Mouse (Mus musculus) urinary bladder, postnatal 25 days (tissue): Measurements from ENCODE around the gene Cmtr2.

Experiments used
- DNase-seq: peaks from one replicate; pipeline ENCODE4 v3.0.0; 2022; ENCODE audit warnings: low spot score

Cmtr2 gene

DNA sequence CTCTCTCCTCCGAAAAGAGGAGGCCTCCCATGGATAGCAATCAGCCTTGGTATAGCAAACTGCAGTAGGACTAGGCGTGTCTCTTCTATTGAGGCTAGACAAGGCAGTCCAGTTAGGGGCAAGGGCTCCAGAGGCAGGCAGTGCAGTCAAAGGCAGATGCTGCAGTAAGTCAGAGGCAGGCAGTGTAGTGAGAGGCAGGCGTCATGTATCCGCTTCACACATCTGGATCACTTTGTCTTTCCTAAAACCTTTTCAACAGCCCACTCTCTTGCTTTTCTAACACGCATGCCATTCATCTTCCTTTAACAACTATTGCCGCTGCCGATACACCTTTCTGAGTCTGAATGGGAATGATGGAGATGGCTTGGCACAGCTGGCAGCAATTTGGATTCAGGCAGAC is at the start of gene Cmtr2:
Gene Cmtr2, plus strand, starts transcription at position 301 of the 400 bp plus-strand sequence.
- DNase-seq: no peak

DNA sequence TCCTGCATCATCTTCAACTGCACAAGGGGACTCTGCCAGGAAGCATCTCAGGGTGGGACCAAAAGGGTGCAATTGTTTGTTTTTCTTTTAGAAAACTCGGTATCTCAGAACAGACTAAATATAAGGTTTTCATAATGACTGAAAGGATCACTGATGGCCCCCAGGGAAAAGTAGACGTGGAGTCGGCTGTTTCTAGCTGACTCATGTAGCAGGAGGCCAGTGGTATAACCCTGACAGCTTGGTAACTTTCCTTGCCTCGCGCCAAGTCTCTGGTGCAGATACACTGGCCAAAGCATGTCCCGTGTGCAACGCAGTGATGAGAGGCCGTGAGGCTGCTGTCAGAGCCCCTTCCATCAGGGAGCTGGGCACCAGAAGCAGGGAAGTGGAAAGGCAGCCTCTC is 49.2 kb upstream of the Cmtr2 start:
- DNase-seq: no peak

DNA sequence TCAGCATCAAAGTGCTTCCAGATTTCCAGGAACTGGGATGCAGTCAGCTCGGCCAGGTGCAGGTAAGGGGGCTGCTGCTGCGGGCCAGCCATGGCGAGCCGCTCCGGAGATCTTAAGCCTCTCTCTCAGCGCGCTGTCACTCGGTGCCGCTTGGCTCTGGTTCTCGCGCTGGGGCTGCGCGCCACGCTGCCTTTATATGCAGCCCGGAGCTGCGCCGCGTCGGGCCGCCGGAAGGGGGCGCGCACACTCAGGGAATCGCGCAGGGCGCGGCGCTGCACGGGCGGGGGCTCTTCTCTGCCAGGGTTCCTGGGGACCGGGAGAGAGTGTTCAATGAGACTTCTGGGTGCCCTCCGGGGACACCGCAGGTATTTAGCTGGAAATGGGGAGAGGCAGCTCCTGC is 47.4 kb upstream of the Cmtr2 start, which contains the start of gene Calb2:
Gene Calb2, minus strand, starts transcription at position 165 of the 400 bp plus-strand sequence.
- peak; percentile 10 for DNase-seq

DNA sequence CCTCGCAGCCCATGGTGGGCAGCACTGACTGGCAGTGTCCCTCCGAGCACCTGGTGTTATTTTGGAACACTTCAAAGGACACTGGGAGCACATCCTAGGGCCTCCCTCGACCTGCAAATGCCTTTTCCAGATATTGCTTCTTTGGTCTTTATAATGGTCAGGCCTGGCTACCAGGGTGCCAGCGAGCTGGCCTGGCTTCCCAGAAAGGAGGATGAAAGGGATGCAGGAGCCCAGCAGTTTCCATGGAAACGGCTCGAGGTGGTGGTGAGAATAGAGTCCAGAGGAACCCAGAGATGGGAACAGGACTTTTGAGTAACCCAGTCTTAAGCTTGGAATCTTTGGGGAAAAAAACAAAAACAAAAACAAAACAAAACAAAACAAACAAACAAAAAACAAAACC is 43.3 kb upstream of the Cmtr2 start:
- DNase-seq: no peak

DNA sequence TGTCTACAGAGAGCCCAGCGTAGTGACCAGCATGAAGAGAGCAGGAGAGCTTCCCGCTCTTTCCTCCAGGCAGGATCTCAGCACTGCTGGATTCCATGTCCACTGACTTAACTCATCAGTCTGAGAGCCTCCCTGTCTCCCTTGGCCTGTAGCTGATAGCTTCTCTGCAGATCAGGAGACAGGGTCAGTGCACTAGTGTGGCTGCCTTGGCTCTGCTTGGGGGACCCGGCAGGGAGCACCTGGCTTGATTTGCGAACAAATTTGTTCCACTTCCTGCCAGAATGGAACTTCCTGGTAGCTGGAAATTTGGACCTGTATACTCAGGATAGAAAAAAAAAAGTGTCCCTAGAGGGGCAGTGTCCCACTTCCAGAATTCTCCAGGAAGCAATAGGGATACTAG is 40.6 kb upstream of the Cmtr2 start:
- DNase-seq: no peak

DNA sequence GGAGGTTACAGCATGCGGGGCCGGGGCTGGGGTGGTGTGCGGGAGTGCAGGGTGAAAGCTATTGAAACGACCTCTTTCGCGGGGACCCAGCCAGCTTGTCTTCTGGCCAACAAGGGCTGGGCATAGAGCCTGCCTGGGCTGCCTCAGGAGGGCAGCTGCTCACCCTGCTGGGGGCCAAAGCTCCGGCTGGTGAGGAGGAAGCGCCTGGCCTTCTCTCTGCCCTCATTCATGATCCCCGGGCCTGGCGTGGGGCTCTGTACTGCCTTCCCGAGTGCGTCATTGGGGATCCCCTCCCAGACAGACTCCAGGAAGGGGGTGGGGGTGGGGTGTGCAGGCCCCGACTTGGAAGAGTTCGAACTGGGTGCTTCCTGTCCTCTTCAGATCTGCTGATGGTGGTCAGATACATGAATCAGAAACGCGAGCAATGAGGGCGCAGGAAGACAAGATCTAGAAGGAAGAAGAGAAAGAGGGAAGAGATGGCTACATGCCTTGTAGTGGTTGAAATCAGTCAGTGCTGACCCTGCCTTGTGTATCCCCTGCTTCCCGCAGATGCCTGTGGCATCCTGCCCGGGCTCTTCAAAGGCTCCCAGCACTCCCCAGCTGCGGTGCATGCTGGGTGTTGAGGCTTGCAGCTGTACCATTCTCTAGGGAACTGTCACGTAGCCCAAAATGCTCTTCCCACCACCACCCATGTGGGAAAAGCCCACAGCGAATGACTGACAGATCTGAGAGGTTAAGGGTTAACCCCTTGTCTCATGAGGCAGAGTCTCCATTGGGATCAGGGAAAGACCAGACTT is 37.9 kb upstream of the Cmtr2 start:
- no peak for DNase-seq

DNA sequence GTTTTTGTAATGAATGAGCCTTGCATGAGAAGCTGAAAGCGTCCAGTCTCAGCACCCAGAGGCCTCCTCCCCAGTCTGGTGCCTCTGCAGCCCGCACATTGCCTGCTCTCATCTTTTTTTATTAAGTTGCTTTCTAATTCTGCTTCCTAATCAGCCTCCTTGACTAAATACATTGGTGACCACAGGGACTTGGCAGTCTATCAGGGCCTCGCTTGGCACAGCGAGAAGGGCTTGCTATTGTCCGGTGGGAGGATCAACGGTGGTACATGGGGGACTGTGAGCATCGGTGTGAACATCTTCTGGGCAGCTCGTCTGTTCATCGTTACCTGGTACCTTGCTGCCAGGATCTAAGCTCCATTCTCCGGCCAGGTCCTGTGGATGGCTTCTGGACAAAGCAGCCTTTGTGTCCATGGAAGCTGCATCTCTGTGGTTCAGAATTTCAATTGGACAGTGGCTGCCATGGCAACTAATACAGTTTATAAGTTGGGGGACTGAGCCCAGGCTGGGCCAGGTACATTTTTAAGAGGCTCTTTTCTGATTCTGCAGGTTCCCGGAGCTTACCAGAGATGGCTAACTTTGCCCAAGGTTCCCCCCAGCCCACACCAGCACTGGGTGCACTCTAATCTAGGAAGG is 32.6 kb upstream of the Cmtr2 start:
- no peak for DNase-seq

DNA sequence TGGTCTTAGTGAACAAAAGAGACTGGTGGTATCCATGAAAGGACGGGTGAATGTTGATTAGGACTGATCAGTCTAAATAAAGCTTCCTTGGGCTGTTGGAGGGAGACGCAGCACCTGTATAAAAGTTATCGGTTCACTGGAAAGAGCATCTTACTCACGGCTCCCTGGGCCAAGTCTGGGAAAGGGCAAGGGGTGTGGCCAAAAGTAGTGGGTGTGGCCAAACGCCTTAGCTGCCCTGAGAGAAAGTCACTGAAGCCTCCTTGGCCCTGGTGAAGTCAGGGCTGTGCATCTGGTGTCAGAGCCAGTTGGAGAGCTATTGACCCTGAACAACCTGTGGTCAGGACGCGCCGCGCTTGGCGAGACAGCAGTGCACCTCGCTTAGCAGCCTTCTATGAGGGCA is 31.7 kb upstream of the Cmtr2 start:
- DNase-seq: no peak

DNA sequence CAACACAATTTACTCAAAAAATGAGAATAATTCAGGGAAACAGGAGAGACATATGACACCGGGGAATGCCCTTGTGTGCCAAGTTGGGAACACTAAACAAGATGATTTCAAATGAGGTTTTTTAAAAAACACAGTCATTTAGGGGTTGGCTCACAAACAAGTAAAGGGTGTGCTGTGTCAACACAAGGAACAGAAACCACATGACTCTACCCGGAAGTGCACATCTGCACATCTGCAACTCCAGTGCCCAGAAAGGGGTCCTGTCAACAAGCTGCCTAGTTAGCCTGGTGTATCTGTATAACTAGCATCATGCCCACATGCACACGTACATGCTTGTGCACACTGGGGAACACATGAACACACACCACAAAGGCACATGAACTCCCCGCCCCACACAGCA is 29.9 kb upstream of the Cmtr2 start:
- no peak for DNase-seq

DNA sequence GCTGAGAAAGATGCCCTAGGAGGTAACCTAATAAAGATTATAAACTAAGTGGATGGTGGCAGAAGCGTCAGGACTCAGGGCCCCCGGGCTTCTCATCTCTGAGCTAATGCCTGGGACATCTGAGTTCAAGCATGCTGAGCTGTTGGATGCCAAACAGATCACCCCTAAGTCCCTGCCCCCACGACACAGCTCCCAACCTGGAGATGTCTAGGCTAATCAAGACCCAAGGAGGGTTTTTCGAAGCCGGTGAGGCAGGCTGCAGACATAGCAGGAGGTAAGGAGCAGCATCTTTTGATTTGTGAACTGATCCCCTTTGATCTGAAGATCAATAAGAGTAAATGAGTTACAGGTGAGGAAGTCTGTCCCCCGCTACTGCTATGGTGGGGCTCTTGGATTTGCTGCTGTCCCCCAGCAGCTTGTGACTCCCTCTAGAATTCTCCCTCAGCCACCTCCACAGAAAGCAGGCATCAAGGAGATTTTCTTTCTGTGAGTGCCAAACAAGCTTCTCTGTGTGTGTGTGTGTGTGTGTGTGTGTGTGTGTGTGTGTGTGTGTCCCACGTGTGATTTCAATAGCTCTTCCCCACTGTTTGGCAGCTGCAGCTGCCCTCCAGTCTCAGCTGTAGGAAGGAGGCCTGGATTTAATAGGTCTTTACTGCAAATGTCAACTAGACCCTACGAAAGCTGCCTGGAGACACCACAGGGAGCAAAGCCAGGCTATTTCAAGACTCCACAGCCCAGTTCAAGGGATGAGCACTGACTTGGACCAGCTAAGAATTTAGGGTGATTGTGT is 26.3 kb upstream of the Cmtr2 start:
- no peak for DNase-seq

DNA sequence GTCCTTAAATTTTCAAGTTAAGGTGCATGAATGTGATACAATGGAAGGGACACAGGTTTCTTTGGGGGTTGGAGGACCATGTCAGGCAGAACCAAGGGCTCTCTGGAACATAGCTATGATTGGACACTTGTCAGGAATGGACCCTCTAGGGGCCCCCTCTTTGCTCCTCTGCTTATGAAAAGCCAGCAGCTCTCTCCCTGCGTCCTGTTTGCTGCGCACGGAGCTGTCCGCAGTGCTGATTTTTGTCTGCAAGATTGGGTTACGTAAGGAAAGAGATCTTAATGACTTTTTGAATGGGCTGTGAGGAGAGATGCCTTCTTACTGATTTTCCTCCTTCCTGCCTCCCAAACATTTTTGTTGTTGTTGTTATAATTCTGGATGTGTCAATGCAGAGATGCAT is 18.8 kb upstream of the Cmtr2 start:
- peak; percentile 39 for DNase-seq

DNA sequence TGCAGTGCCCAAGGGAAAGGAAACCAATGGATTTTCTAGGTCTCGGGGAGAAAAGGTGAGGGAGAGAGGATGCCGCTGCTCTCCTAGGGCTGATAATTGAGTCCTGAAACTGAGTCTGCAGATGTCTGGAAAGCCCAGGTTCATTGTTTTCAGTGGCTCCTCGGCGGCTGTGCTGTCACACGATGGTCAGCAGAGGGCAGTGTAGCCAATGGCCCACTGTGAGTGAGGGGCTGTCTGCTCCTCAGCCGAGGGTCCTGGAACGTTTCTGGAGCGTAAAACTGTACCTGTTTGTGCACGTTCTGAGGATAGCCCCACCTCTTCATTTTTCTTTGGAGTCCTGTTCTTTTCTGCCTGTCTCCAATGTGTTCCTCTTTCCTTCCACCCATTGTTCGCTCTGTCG is 13.7 kb upstream of the Cmtr2 start:
- no peak for DNase-seq

DNA sequence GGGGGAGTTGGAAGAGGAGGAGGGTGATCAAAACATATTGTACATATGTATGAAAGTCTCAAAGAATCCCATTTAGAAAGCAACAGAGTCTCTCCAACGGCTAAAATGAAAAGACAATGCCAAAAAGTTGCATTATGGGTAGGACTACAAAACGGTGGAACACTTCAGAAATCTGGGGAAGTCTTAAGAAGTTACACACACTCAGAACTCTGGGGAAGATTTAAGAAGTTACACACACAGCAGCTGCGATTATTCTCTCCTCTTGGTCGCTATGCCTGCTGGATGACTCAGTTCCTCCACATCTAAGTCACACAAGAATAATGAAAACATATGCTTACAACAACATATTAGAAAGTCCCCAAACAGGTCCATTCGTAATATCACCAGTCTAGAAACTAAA is 788 bp downstream of the Cmtr2 start:
- no peak for DNase-seq

DNA sequence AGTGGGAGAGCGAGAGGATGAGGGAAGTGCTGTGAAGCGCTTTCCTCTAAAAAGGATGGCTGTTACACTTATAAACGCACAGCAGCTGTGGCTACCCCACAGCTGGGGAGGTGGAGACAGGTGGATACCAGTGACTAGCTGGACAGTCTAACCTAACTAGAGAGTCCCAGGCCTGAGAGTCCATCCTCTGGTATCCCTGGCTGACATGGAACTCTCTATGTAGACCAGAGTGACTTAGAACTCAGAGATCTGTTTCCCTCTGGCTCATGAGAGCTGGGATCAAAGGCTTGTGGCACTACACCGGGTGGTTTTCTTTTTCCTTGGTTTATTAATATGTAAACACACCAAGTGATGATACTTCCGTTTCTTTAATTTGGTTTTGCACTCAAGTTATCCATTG is 1.7 kb downstream of the Cmtr2 start:
- no peak for DNase-seq

DNA sequence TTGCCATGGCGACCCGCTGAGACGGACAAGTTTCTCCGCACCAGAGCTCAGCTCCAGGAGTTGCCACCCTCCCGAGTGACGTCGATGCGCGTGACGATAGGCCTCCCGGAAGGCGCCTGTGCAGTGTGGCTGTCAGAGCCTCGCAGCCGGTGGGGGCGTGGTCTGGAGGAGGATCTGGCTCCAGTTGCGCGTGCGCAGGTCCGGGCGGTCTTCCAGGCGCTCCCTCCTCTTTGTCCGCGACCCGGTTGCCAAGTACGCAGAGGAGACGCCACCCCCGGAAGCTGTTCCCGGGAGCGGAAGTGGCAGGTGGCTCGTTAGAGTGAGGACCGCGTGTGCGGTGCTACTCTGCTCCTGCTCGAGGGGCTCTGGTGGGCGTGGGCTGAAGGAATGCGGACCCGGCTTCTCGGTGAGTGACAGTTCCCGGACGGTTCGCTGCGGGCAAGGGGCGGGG is 2.2 kb downstream of the Cmtr2 start:
- DNase-seq: peak; percentile 100

DNA sequence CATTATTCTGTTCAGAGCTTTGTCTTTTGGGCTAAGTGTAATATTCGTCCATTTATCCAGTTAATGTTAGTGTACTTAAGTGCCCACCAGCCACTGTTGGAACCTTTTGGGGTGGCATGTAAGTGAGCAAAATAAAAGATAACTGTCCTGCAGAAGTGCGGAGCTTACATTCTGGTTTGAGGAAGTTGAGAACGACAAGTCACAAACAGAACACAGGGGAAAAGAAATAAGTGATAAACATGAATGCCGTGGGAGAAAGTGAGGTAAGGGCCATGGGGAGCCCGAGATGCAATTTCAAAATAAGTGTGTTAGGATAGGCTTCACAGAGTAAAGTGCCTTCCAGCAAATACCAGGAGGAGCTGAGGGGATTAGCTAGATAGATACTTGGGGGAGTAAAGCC is 3.0 kb downstream of the Cmtr2 start:
- DNase-seq: no peak

DNA sequence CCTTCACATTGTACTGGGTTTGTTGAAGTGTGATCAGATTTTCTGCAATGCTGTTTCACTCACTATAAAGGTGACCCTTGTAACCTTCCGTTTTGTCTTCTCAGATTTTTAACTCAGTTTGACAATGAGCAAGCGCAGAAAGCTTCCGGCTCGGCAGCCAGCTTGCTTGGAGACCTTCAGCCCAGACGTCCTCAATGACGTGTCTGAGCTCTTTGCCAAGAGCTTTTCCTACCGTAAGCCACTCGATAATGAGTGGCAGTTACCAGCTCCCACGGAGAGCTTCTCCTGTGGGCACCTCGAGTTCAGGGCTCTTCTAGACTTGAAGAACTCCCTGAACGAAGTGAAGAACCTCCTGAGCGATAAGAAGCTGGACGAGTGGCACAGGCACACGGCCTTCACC is 5.5 kb downstream of the Cmtr2 start:
- DNase-seq: no peak

DNA sequence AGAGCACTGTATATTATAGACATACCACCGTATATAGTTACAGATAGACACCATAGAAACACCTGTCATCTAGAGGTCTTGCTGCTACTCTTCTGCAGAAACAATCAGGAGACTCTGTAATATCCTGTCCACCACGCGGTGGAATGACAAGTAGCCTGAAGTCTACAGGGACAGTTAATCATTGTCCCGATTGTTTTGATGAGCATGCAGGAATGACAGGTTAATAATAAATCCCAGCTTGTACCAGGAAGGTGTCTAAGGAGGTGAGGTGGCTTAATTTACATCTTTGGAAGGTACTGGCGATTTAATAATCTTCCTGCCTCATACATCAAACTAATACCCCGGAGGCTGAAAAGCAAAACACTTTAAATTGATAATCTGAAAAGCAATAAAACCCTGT is 15.3 kb downstream of the Cmtr2 start:
- no peak for DNase-seq

DNA sequence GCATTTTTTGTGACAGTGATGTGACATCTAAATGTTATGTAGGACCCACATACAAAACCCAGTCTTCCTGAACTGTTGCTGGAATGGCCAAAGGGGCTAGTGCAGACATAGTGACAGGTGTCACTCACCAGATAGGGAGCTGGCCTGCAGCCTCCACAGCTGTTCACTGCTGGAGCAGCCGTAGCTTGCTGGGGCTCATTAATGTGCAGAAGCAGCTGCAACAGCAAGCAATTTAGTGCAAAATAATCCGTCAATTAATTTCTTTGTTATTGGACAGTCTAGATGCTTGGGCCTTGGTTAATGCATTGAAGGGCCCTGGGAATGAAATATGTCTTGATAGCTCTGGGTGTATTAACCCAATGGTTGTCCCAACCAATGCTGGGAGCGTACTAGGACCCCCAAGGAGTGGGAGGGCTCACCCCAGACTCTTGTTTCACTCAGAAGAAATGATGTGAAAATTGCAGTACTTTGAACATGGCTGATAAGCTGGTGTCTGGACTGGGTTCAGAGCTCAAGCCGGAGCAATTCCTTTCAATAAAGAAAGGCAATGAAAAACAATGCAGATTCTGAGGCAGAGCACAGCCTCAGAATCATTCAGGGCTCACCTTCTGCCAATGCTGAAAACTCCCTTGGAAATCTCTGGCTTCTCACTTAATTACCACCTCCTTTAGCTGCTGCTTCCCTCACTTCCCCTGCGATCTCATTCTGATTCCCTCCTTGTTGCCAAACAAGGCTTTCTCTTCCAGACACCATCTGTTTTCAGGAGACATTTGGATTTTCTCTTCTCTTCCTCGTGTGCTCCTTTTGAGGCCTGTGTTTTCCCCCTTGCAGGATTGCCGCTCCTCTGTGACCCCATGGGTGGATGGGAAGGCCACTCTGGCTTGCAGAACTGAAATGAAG is 27.1 kb downstream of the Cmtr2 start:
- no peak for DNase-seq

DNA sequence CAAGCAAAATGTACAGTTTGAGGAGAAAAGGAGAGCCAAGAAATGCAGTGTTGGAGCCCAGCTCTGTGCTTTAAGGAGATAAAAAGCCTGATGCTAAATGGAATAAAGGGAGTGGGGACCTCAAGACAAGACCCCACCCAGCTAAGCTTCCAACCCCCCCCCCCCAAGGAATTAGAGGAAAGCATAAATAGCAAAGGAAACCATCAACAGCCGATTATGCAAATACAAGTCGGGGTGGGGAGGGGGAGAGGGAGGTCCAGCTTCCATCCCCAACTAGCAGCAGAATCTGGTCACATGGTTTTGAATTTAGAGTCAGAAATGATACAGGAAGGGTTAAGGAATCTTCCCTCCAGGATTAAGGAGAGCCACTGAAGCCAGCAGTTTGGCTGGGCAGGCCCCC is 29.1 kb downstream of the Cmtr2 start:
- no peak for DNase-seq

DNA sequence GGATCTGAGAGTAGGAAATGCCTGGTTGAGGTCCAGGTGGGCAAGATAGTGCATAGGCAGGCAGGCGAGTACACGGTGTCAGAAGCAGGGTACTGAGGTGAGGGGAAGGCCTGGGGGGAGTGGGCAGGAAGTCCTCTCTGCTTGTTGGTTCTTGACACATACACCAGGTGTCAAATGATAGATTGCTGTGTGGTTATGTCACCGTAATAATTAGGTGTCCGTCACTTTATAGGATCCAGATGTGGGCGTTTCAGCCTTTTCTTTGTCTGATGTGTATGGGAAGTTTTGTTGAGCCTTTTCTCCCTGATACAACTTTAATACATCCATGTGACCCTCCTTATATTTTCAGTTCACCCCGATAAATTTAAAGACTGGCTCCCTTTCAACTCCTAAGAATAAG is 31.8 kb downstream of the Cmtr2 start:
- DNase-seq: no peak

DNA sequence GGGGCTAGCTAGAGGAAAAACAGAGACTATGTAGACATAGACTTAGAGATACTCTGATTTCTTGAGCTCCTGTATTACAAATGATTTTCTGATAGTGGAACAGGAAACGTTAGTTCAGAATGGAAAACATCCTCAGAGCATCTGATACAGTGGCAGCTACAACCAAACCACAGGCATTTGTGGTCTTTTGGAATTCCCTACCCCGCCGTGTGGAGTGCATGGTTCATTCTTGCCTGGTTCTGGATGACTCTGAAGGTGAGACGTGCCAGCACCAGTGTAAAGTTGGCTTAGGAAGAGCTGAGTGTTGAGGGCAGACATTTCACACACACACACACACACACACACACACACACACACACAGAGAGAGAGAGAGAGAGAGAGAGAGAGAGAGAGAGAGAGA is 38.5 kb downstream of the Cmtr2 start:
- no peak for DNase-seq
